Mouse (Mus musculus) adrenal gland (tissue): ENCODE measurements around the gene Olfr624.
"Not testable (repeated sequence)": the region's sequence is repeated elsewhere in the genome, so short reads cannot be mapped to it uniquely, and the experiment has no call there.

Experiments
- intact Hi-C: fragments of 180-260 bp; cut with DNase I; formaldehyde crosslinking; loops from one replicate; pipeline ENCODE4 v1.15.1; 2025
- long read RNA-seq, 2 experiments: library from polyadenylated mRNA; unstranded; transcript quantifications; one replicate each; pipeline ENCODE4 v2.0.0; 2020; ENCODE audit warnings: borderline replicate concordance in 1 of 2; ENCODE audit not compliant: insufficient replicate concordance in 1 of 2

The Olfr624 gene
- long read RNA-seq, experiment 1 = 0 reads
- long read RNA-seq, experiment 2 = 0 reads

DNA sequence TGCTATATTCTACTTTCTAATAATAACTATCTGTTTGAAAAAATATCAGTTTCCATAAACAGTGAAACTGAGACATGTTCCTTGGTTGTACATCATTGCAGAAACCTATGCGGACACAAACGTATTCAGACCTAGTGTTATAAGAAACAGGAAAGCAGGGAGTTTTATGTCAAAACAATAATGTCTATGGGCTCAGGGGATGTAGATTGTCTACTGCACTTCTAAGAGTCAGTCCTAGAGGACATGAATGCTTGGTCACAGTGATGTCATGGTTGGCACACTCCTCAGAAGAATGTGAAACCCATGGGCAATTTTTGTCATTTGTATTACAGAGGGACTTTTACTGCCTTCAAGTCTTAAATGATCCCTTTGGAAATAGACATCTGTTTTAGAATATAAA is at the start of gene Olfr624:
TSS of gene Olfr624 (minus strand) at position 101 of the 400 bp plus-strand sequence.
- intact Hi-C loops = no loop called here

DNA sequence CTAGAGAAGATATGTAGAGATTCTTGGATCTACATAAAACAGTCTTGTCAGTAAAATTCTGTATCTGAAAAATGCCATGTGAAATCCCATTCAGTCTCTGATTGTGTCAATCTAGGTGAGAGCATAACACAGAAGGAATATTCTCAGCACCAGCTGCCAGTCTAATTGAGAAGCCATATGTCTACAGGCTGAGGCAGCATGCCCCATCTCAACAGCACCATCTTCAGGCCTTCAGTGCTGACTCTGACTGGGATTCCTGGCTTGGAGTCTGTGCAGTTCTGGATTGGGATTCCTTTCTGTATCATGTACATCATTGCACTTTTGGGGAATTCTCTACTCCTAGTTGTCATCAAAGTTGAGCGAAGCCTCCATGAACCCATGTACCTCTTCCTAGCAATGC is 45.4 kb upstream of the Olfr624 start:
- intact Hi-C loops = not testable (repeated sequence)

- intact Hi-C loops = no loop called here
Measured at GRCm38 (mm10) chr7:103714371-103714770, 43.4 kb upstream of the Olfr624 start, which contains the start of gene Olfr243. TSS of gene Olfr243 (plus strand) at chr7:103714671.

DNA sequence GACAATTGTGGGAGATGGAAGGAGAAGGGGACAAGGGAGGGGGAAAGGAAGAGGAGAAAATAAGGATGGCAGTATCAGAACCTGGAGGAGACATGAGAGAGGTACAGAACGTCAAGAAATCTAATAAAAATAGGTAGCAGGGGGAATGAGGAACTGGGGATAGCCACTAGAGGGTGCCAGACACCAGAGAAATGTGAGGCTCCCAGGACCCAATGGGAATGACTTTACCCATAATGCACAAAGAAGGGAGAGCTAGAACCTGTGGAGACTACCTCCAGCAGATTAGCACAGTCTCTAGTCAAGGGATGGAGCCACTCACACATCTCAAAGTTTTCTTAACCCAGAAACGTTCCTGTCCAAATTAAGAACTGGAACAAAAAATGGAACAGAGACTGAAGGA is 41.0 kb upstream of the Olfr624 start:
- intact Hi-C loops = no loop called here

GRCm38 (mm10) chr7:103699469-103699868 is 28.5 kb upstream of the Olfr624 start:
- intact Hi-C loops = no loop called here

DNA sequence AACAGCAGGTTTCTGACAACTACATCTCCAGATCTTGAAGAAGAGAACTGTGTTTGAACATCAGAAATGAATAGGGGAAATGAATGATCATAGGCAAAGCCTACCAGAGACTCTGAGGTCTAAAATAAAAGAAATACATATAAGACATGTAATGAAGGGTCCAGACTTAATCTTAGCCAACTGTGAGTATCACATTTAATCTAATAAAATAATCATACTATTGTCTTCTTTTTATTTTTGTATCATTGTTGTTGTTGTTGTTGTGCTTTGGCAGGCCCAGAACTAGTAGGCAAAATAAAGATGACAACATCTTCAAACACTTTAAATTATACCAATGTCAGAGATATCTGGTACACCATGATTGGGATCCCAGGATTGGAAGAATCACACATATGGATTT is 11.4 kb upstream of the Olfr624 start, which contains the start of gene Olfr625-ps1:
TSS of gene Olfr625-ps1 (plus strand) at position 301 of the 400 bp plus-strand sequence.
- intact Hi-C loops = no loop called here

DNA sequence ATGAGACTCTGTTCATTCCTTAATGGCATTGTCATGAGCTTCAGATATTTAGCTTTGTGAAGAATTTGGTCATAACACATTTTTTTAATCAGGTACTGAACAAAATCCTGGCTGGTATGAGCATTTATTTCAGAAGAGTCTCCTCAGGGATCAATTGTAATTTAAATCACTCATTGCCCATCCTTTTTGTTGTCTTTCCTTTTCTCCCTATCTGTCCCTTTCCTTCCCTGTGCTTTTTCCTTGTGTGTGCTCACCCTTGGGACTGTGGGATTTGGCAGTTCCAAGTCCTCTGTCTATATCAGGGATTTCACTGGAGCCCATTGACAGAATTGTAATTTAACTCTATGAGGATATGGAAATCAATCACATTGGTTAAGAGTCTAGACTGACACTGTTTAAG is 7.4 kb downstream of the Olfr624 start, which contains the start of gene Olfr623:
TSS of gene Olfr623 (minus strand) at position 101 of the 400 bp plus-strand sequence.
- intact Hi-C loops = no loop called here

- intact Hi-C loops = no loop called here
Measured at GRCm38 (mm10) chr7:103644070-103644469, 26.9 kb downstream of the Olfr624 start.

DNA sequence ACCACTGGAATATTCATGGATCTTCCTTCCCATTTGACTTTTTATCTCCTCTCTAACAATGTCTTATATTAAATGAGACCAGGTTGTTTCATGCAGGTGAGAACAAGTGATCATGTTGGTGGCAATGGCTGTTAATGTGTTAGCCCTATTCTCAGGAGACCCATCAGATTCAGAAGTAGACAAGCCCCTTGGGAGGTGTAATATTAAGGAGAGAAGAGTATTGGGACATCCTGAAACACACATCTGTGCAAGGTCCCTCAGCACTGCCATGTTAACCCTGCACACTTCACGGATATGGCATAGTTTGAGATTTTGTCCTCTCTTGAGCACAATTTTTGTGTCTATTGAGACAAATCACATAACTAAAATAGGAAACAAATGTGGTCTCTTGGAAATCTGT is 28.4 kb downstream of the Olfr624 start, which contains the start of gene Olfr622:
TSS of gene Olfr622 (minus strand) at position 101 of the 400 bp plus-strand sequence.
- intact Hi-C loops = no loop called here

DNA sequence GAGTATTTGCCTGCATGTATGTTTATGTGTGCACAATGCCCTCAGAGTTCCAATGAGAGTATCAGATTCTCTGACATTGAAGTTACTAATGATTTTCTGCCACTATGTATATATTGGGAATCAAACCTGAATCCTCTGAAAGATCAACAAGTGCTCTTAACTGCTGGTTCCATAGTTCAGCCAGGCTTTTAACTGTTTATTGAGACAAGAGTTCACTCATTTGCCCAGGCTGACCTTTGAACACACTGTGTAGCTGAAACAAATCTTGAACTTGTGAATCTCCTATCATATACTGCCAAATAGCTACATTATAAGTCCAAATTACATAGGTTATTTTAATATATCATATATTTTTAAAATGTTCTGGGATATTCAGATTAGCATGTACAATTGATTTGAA is 34.2 kb downstream of the Olfr624 start:
- intact Hi-C loops = no loop called here
